Mouse (Mus musculus): ENCODE results near the gene Slc30a4. TPM values are rescaled to one million over a fixed set of nuclear protein-coding genes. Genes with fewer than 3 reads are reported as not detected.
A peak's percentile ranks its signal among the peaks of the same experiment; 100 is the strongest.

Slc30a4 gene
- polyA plus RNA-seq, 2 experiments, result 13.6 to 18.4 TPM

- H3K4me1 ChIP-seq (ENCODE audit: control insufficient read depth, insufficient read depth, low read length), result no peaks in the 10 kb centered on the region
- DNase-seq (ENCODE audit: low spot score), result peak; percentile 46
- no peaks in the 10 kb centered on the region for H3K9me3 ChIP-seq (ENCODE audit: control insufficient read depth, low read length)
- H3K4me2 ChIP-seq (replicated peaks; ENCODE audit: low read depth, low read length, severe bottlenecking), result no peak overlapping the region
- no peak overlapping the region for H3K27ac ChIP-seq (replicated peaks; ENCODE audit: low read depth, low read length)
- no peak for TF ChIP-seq POLR2A (IDR thresholded peaks at IDR 0.05; ENCODE audit: borderline replicate concordance, extremely low read depth, insufficient read depth, insufficient read length)
- H3K27me3 ChIP-seq (ENCODE audit: control insufficient read depth, insufficient read depth, low read length), result no peaks in the 10 kb centered on the region
- no peak for ATAC-seq (ENCODE audit: low FRiP score, low read depth)
- H3K4me3 ChIP-seq (replicated peaks; ENCODE audit: low read length), result no peak overlapping the region
- no peak overlapping the region for H3K9ac ChIP-seq (ENCODE audit: low read depth, low read length, severe bottlenecking)
- no peaks in the 10 kb centered on the region for H3K36me3 ChIP-seq (ENCODE audit: control insufficient read depth, insufficient read depth, low read length)
- 34% methylated on average over 12 of the region's 12 CpGs for WGBS
Observed at GRCm38 (mm10) chr2:122665973-122666875, 36.2 kb downstream of the Slc30a4 start.

DNA sequence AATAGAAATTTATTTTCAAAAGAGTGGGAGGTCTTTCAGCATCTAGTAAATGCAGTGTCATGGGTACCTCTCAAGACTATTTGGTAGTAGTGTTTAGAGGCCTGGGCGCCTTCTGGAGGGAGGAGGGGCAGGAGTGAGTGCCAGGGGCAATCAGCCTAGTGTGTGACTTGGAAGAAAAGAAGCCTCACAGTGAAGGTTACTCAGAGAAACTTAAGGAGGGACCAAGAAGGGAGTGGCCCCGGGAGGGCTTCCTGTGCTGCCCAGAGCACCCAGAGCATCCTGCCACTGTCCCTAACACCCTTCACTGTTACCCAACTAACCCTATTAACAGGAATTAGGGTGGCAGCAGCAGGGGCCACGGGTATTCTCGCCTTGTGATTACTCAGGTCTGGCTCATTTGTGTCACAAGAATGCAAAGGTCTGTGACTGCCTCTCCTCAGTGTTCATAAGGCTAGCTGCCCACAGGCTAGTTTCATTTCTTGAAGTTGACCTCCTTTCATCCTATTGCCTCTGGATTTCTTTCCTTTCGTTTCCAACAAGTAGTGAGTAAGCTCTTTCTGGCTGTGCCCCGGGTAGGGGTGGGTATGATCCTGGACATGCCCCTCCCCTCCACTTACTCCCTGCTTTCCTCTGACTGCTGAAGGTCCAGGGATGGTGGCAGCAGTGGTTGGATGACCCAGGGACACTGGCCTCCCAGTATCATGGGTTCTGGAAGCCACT, 37.0 kb downstream of the Slc30a4 start:
- ATAC-seq (ENCODE audit: low FRiP score, low read depth), result no peak
- Histone ChIP-seq H3K4me2 (replicated peaks; ENCODE audit: low read depth, low read length, severe bottlenecking) (no peak overlapping the region), H3K27ac (replicated peaks; ENCODE audit: low read depth, low read length) (no peak overlapping the region), H3K36me3 (ENCODE audit: control insufficient read depth, insufficient read depth, low read length) (no peaks in the 10 kb centered on the region), H3K4me1 (ENCODE audit: control insufficient read depth, insufficient read depth, low read length) (no peaks in the 10 kb centered on the region), H3K4me3 (replicated peaks; ENCODE audit: low read length) (no peak overlapping the region), H3K27me3 (ENCODE audit: control insufficient read depth, insufficient read depth, low read length) (no peaks in the 10 kb centered on the region), H3K9ac (ENCODE audit: low read depth, low read length, severe bottlenecking) (no peak overlapping the region), H3K9me3 (ENCODE audit: control insufficient read depth, low read length) (no peaks in the 10 kb centered on the region)
- no peak for TF ChIP-seq POLR2A (IDR thresholded peaks at IDR 0.05; ENCODE audit: borderline replicate concordance, extremely low read depth, insufficient read depth, insufficient read length)
- WGBS, result 58% methylated on average over 6 of the region's 6 CpGs
- no peak for DNase-seq (ENCODE audit: low spot score)

DNA sequence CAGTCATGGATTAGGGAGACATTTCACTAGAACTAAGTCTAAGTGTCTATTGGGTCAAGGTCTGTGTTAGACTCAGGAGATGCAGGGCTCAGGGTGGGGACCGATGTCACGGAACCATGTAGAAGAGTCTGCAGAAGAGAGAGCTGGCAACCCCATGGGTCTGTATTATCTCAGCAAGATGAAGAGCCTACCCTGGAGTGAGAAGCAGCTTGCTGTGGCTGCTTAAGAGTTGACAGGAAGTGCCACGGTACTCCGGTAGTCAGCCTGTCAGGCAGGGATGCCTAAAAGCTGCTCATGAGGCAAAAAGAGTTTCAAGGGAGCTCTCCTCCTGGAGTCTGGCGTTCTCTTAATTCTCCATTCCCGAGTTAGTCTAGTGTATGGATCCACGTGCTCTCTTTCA, 42.6 kb downstream of the Slc30a4 start:
- ATAC-seq (ENCODE audit: low FRiP score, low read depth) (no peak), DNase-seq (ENCODE audit: low spot score) (no peak)
- Histone ChIP-seq H3K27me3 (ENCODE audit: control insufficient read depth, insufficient read depth, low read length) (no peaks in the 10 kb centered on the region), H3K4me1 (ENCODE audit: control insufficient read depth, insufficient read depth, low read length) (no peaks in the 10 kb centered on the region), H3K9me3 (ENCODE audit: control insufficient read depth, low read length) (no peaks in the 10 kb centered on the region), H3K4me2 (replicated peaks; ENCODE audit: low read depth, low read length, severe bottlenecking) (no peak overlapping the region), H3K9ac (ENCODE audit: low read depth, low read length, severe bottlenecking) (no peak overlapping the region), H3K4me3 (replicated peaks; ENCODE audit: low read length) (no peak overlapping the region), H3K36me3 (ENCODE audit: control insufficient read depth, insufficient read depth, low read length) (no peaks in the 10 kb centered on the region), H3K27ac (replicated peaks; ENCODE audit: low read depth, low read length) (no peak overlapping the region)
- TF ChIP-seq POLR2A (IDR thresholded peaks at IDR 0.05; ENCODE audit: borderline replicate concordance, extremely low read depth, insufficient read depth, insufficient read length), result no peak
- 87% methylated on average over 7 of the region's 7 CpGs for WGBS

DNA sequence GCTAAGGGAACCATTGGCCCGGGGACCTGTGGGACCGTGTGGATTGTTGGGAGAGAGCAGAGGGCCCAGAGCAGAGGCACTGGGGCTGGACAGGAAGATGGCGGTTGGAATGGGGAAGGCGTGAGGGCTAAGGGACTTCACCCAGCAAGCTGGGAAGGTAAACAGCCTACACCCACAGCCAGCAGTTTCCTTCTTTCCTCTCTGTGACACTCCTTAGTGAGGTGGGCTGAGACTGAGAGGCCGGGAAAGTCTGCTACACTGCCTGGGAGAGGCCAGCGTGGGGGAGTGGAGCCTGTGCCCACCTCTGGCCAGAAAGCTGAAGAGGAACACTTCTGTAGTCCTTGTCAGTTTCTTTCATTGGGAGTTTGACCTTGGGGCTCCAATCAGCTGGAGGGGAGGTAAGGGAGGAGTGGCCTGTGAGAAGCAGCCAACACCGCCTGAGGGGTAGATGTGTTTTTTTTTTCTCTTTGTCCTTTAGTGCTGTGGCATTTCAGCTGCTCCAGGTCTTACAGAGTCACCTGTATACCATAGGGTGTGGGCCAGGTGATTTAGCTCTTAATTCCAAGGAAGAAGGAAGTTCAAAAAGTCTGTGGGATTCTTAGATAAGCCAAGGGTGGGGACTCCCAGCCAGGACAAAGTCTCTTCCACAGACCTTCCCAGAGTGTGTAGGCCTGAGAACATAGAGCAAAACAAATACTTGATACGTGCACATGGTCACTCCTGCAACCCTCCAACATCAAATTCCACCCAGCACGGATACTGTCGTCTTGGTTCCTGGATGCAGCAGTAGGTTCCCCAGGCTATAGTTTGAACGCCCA, 44.5 kb downstream of the Slc30a4 start:
- 79% methylated on average over 11 of the region's 11 CpGs for WGBS
- no peak overlapping the region for H3K27ac ChIP-seq (replicated peaks; ENCODE audit: low read depth, low read length)
- H3K4me2 ChIP-seq (replicated peaks; ENCODE audit: low read depth, low read length, severe bottlenecking), result no peak overlapping the region
- no peaks in the 10 kb centered on the region for H3K9me3 ChIP-seq (ENCODE audit: control insufficient read depth, low read length)
- ATAC-seq (ENCODE audit: low FRiP score, low read depth), result no peak
- no peak overlapping the region for H3K9ac ChIP-seq (ENCODE audit: low read depth, low read length, severe bottlenecking)
- no peak for DNase-seq (ENCODE audit: low spot score)
- H3K36me3 ChIP-seq (ENCODE audit: control insufficient read depth, insufficient read depth, low read length), result no peaks in the 10 kb centered on the region
- TF ChIP-seq POLR2A (IDR thresholded peaks at IDR 0.05; ENCODE audit: borderline replicate concordance, extremely low read depth, insufficient read depth, insufficient read length), result no peak
- H3K4me3 ChIP-seq (replicated peaks; ENCODE audit: low read length), result no peak overlapping the region
- no peaks in the 10 kb centered on the region for H3K27me3 ChIP-seq (ENCODE audit: control insufficient read depth, insufficient read depth, low read length)
- H3K4me1 ChIP-seq (ENCODE audit: control insufficient read depth, insufficient read depth, low read length), result no peaks in the 10 kb centered on the region

- H3K9me3 ChIP-seq (ENCODE audit: control insufficient read depth, low read length), result no peaks in the 10 kb centered on the region
- H3K4me2 ChIP-seq (replicated peaks; ENCODE audit: low read depth, low read length, severe bottlenecking), result no peak overlapping the region
- TF ChIP-seq POLR2A (IDR thresholded peaks at IDR 0.05; ENCODE audit: borderline replicate concordance, extremely low read depth, insufficient read depth, insufficient read length), result no peak
- ATAC-seq (ENCODE audit: low FRiP score, low read depth) (no peak), DNase-seq (ENCODE audit: low spot score) (no peak)
- H3K27me3 ChIP-seq (ENCODE audit: control insufficient read depth, insufficient read depth, low read length), result no peaks in the 10 kb centered on the region
- 85% methylated on average over 9 of the region's 9 CpGs for WGBS
- no peaks in the 10 kb centered on the region for H3K4me1 ChIP-seq (ENCODE audit: control insufficient read depth, insufficient read depth, low read length)
- no peak overlapping the region for H3K9ac ChIP-seq (ENCODE audit: low read depth, low read length, severe bottlenecking)
- no peak overlapping the region for H3K27ac ChIP-seq (replicated peaks; ENCODE audit: low read depth, low read length)
- H3K36me3 ChIP-seq (ENCODE audit: control insufficient read depth, insufficient read depth, low read length), result no peaks in the 10 kb centered on the region
- no peak overlapping the region for H3K4me3 ChIP-seq (replicated peaks; ENCODE audit: low read length)
Observed at GRCm38 (mm10) chr2:122656767-122657166, 45.7 kb downstream of the Slc30a4 start.

Measured in limb, embryonic 14.5 days (tissue).